Mouse (Mus musculus) thymus, adult 2 months (tissue): ENCODE data around the gene Wdr37. TPM values are rescaled to one million over a fixed set of nuclear protein-coding genes. Genes with fewer than 3 reads are reported as not detected.

ENCODE experiments used
- DNase-seq: peaks from one replicate; pipeline ENCODE4 v3.0.0; 2021
- H3K27ac ChIP-seq: fragments of 200-500 bp; 2 replicates; pipeline ENCODE4 v1.5.1; 2012; ENCODE audit warnings: low read length, control low read depth; ENCODE audit not compliant: control insufficient read depth, insufficient read depth
- H3K27me3 ChIP-seq: fragments of 200-500 bp; 2 replicates; pipeline ENCODE4 v1.6.1; 2012; ENCODE audit warnings: mild to moderate bottlenecking, low read length, moderate library complexity, mixed read lengths; ENCODE audit not compliant: control insufficient read depth, insufficient read depth
- H3K36me3 ChIP-seq: fragments of 200-500 bp; 2 replicates; pipeline ENCODE4 v1.6.1; 2012; ENCODE audit warnings: mild to moderate bottlenecking, low read length, moderate library complexity; ENCODE audit not compliant: control insufficient read depth, insufficient read depth
- H3K4me1 ChIP-seq: fragments of 200-500 bp; replicated peaks from 2 replicates; pipeline ENCODE4 v1.6.1; 2012; ENCODE audit warnings: low read length; ENCODE audit not compliant: control insufficient read depth, insufficient read depth
- H3K4me3 ChIP-seq: fragments of 200-500 bp; 2 replicates; pipeline ENCODE4 v1.5.1; 2012; ENCODE audit warnings: mild to moderate bottlenecking, low read length, control low read depth, moderate library complexity; ENCODE audit not compliant: control insufficient read depth, insufficient read depth
- CTCF ChIP-seq: fragments of 200-500 bp; IDR thresholded peaks from 2 replicates; pipeline ENCODE4 v1.5.1; 2012; ENCODE audit warnings: mild to moderate bottlenecking, control low read depth, low read length, moderate library complexity, borderline replicate concordance; ENCODE audit not compliant: control insufficient read depth, poor library complexity, insufficient read depth; ENCODE audit errors: extremely low read depth
- POLR2A ChIP-seq: fragments of 200-500 bp; IDR thresholded peaks from 2 replicates; pipeline ENCODE4 v1.6.1; 2012; ENCODE audit warnings: mild to moderate bottlenecking, low read length, control low read depth, moderate library complexity; ENCODE audit not compliant: control insufficient read depth, poor library complexity, insufficient read depth; ENCODE audit errors: extremely low read depth
- WGBS: fragments of 180-500 bp; shearing (Covaris S2); methylation state at CpG from one replicate; pipeline ENCODE4 v1.1.7; 2018; 5-methylcytosine and 5-hydroxymethylcytosine counted together
- polyA plus RNA-seq: library from polyadenylated mRNA; depleted of rRNA; stranded (reverse); fragments of >200 nt; gene quantifications from 2 replicates; pipeline ENCODE4 v1.2.3, GENCODE M21; 2012

Gene Wdr37
- polyA plus RNA-seq, 1 experiment, result 46.5 TPM

DNA sequence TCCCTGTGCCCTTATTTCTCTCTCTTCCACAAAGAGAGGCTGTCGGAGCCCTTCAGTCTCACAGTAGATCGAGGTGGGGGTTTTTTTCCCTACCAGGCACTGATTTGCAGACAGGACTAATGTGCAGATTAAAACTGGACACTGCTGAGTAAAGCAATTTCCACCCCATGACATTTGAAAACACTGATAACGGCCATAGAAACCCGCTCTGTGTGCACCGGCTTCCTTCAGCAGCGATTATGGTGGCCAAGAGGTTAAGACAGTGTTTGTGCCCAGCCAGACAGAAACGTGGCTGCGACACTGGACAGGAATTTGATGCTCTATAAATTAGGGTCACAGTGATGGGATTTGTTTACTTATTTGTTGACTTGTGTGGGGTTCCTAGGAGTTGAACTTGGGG is 78.5 kb downstream of the Wdr37 start:
- TF ChIP-seq CTCF, result no peak
- no peak for TF ChIP-seq POLR2A
- H3K27ac ChIP-seq, result no peak overlapping the region
- H3K36me3 ChIP-seq, result no peaks in the 10 kb centered on the region
- 95% methylated on average over 8 of the region's 8 CpGs for WGBS
- no peaks in the 10 kb centered on the region for H3K4me1 ChIP-seq
- DNase-seq, result no peak
- H3K4me3 ChIP-seq, result no peak overlapping the region
- H3K27me3 ChIP-seq, result no peaks in the 10 kb centered on the region

DNA sequence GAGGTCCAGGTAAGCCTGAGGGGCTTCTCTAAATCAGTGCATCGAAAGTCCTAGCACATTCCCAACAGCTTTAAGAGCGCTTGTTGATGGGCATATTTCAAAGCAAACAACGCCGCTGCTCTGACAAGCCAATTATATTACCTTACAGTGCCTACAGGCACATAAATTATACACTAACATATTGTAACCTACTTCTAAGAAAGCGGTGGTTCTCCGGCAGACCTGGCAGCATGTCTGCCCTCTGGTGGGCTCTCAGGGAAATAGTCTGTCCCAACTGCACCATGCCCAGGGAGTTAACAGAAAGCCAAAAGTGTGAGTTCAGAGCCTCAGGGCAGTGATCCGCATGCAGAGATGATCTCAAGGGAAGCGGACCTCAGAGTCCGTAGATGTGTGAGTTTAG is 86.5 kb downstream of the Wdr37 start:
- Histone ChIP-seq H3K4me1 (peaks cover 16% of the 10 kb centered on the region), H3K36me3 (no peaks in the 10 kb centered on the region), H3K27ac (no peak overlapping the region), H3K27me3 (no peaks in the 10 kb centered on the region), H3K4me3 (no peak overlapping the region)
- TF ChIP-seq POLR2A (no peak), CTCF (peak; percentile 69; the same call in 1 of the 2 replicates)
- 35% methylated on average over 9 of the region's 9 CpGs for WGBS
- DNase-seq, result peak; percentile 50

DNA sequence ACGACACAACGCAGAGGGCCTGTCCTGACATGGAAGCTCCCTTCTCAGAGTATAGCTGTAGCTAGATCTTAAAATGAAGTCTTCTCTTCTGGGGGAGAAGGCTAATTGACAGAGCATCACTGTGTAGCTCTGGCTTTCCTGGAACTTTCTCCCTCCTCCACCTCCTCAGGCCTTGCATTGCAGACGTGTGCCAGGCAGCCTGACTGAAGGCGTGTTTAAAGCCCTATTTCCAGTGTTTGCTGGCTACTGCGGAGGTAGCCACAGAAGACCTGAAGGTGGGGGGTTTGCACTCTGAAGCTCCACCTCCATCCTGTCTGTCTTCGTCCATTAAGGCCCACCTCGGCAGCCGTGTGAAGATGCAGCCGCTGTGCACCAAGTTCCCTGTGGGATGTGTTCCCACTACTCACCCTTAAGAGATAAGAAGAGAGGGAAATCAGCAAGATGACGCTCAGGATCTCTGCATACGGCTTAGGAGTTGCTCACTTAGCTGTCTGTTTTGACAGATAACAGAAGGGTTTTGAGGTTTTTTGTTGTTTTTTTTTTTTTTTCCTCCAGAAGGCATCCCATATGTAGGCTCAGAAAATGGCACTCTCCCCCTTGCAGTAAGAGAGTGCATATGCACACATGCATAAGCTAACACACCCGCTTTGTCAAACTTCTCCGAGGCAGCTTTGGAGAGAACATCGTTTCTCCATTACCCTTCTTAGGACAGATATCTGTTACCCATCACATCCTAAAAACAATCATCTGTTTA is 87.2 kb downstream of the Wdr37 start:
- TF ChIP-seq CTCF (no peak), POLR2A (no peak)
- Histone ChIP-seq H3K27ac (no peak overlapping the region), H3K4me1 (peaks cover 16% of the 10 kb centered on the region), H3K27me3 (no peaks in the 10 kb centered on the region), H3K4me3 (no peak overlapping the region), H3K36me3 (no peaks in the 10 kb centered on the region)
- DNase-seq, result no peak
- WGBS, result 63% methylated on average over 14 of the region's 14 CpGs

DNA sequence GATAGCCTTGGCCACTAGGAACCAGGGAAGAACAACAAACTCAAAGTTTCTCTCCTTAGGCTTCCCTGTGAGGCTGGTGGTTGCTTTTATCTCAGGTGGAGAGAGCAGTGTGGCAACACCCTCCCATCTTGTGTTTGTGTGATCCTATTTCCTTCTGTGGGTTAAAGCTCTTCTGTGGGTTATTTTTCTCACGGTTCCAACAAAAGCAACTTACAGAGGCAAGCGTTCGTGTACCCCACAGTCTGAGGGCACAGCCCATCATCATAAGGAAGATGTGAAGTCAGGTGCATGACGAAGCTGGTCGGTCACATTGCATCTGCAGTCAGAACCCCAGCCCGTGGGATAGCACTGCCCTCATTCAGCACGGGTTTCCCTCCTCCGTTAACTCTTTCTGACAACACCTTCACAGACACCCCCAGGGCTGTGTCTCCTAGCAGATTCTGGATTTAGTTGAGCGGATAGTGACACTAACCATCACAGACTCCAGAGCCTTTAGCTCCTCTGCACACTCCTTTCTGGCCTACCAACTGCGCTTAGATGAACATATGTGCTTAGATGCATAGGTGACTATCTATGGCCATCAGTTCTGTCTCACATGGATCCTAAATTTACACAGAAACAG is 87.9 kb downstream of the Wdr37 start:
- WGBS, result 21% methylated on average over 10 of the region's 10 CpGs
- Histone ChIP-seq H3K27ac (no peak overlapping the region), H3K4me3 (no peak overlapping the region), H3K36me3 (no peaks in the 10 kb centered on the region), H3K27me3 (no peaks in the 10 kb centered on the region), H3K4me1 (peaks cover 16% of the 10 kb centered on the region)
- DNase-seq, result no peak
- TF ChIP-seq CTCF, result no peak
- no peak for TF ChIP-seq POLR2A

DNA sequence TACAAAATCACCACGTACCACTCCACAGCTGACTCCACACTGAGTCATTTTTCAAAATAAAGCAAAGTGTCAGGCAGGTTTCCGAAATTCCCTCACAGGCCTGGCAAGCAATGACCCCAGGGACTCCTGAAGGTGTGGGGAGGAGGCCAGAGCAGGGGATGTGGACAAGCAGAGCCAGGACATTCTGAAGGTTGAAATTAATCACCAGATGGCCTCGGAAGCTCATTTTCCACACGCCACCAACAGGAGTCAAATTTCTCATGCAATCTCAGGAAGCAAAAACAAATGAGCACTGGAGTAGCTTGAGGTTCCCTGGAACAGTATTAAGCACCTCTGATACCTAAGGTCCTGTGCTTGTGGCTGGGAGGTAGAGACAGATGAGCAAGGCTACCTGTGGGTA is 89.1 kb downstream of the Wdr37 start:
- Histone ChIP-seq H3K4me1 (peaks cover 16% of the 10 kb centered on the region), H3K36me3 (no peaks in the 10 kb centered on the region), H3K27ac (no peak overlapping the region), H3K27me3 (no peaks in the 10 kb centered on the region), H3K4me3 (no peak overlapping the region)
- TF ChIP-seq POLR2A, result no peak
- no peak for TF ChIP-seq CTCF
- DNase-seq, result no peak
- WGBS, result 96% methylated on average over 4 of the region's 4 CpGs

DNA sequence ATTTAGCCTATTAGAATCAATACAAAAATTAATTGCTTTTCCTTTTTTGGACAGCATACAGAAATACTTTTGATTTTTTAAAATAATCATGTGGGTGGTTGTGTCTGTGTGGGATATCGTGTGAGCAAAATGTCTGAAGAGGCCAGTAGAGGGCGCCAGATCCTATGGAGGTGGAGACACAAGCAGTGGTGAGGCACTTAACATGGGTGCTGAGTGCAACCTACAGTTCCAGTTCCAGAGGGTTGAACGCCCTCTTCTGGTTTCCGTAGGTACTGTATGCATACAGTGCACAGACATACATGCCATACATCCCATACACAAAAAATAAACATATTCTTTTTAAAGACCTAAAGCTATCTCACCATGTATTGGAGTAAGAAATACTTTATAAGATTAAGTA is 91.3 kb downstream of the Wdr37 start:
- H3K27ac ChIP-seq, result no peak overlapping the region
- peak; percentile 68 for DNase-seq
- WGBS, result 61% methylated on average over 4 of the region's 4 CpGs
- TF ChIP-seq CTCF (peak; percentile 40; the same call in 1 of the 2 replicates), POLR2A (no peak)
- H3K36me3 ChIP-seq, result no peaks in the 10 kb centered on the region
- H3K4me3 ChIP-seq, result no peak overlapping the region
- no peaks in the 10 kb centered on the region for H3K27me3 ChIP-seq
- H3K4me1 ChIP-seq, result peaks cover 16% of the 10 kb centered on the region

DNA sequence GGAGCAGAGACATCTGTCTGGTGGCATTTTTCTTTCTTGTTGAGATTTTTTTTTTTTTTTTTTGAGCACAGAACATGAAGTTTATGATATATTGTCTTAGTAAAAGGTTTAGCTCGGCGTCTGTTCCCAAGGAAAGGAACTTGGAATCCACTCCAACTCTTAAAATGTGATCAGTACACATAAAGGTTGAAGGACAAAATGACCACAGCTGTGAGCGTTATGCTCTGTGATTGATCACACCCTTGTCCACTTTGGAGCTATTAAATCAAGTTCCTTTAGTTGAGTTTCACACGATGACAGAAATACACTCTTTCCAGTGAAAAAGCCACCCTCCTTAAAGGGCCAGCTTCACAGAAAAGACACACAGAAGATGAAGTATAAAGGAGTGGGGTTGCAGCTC is 101.1 kb downstream of the Wdr37 start:
- TF ChIP-seq CTCF (no peak), POLR2A (no peak)
- WGBS, result 87% methylated on average over 4 of the region's 4 CpGs
- Histone ChIP-seq H3K4me3 (no peak overlapping the region), H3K27me3 (no peaks in the 10 kb centered on the region), H3K27ac (no peak overlapping the region), H3K36me3 (no peaks in the 10 kb centered on the region), H3K4me1 (no peaks in the 10 kb centered on the region)
- no peak for DNase-seq
